Mouse (Mus musculus) liver, adult 2 months (tissue): Measurements from ENCODE around the gene Zfp607a.

Experiments used
- CTCF ChIP-seq: fragments of 200-500 bp; IDR thresholded peaks from 2 replicates; pipeline ENCODE4 v1.5.1; 2011; ENCODE audit warnings: low read depth, low read length, control low read depth
- POLR2A ChIP-seq: fragments of 200-500 bp; IDR thresholded peaks from 2 replicates; pipeline ENCODE4 v1.6.1; 2011; ENCODE audit warnings: low read length, control low read depth; ENCODE audit not compliant: insufficient read depth; ENCODE audit errors: extremely low read depth

DNA sequence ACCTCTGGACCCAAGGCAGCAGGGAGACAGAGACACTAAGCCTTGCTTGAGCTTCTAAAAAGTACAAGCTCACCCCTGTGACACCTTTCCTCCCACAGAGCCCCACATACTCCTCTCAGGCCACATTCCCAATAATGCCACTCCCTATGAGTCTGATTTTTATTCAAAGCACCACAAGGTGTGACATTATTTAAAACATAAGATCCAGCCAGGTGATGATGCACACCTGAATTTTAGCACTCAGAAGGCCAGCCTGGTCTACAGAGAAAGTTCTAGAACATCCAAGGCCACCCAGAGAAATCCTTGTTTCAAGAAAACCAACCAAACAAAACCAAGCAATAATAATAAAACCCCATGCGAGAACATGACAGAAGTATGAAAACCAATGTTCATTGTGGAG is at the start of gene Zfp607a:
- no peak for TF ChIP-seq POLR2A
- TF ChIP-seq CTCF = no peak
